Mouse (Mus musculus) ES-Bruce4 (cell line): ENCODE results near the gene Tradd.

Experiments
- CTCF ChIP-seq: IDR thresholded peaks from one replicate; pipeline ENCODE4 v1.8.1; 2011; ENCODE audit warnings: low read depth, low read length
- EP300 ChIP-seq: IDR thresholded peaks from 2 replicates; pipeline ENCODE4 v1.6.1; 2011; ENCODE audit warnings: low read depth, low read length; ENCODE audit not compliant: insufficient read depth
- POLR2A ChIP-seq: IDR thresholded peaks from one replicate; pipeline ENCODE4 v1.8.1; 2011; ENCODE audit warnings: low read length; ENCODE audit not compliant: insufficient read depth

DNA sequence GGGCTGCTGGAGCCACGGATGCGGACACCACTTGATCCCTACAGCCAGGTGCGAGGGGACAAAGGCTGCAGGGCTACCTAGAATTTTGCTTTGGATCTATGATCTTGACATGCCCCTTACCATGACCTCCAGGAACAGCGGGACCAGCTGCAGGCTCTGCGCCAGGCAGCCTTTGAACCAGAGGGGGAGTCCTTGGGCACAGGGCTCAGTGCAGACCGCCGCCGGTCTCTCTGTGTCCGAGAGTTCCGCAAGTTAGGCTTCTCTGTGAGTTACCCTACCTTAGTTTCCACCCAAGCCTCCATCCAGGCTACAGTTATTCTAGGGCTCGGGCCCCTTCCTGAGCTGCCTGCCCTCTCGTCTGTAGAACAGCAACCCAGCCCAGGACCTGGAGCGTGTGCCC, 43.3 kb upstream of the Tradd start:
- no peak for TF ChIP-seq POLR2A
- TF ChIP-seq CTCF, result no peak
- TF ChIP-seq EP300, result no peak
